Mouse (Mus musculus) left cerebral cortex, postnatal 14 days (tissue): ENCODE results near the gene Pcp2. TPM values are rescaled to one million over a fixed set of nuclear protein-coding genes. Genes with fewer than 3 reads are reported as not detected.

Source experiments
- DNase-seq, 2 experiments: peaks; one replicate each; pipeline ENCODE4 v3.0.0; 2021 to 2022; ENCODE audit warnings: low spot score in 2 of 2, mixed read lengths in 1 of 2
- intact Hi-C: fragments of 180-260 bp; cut with DNase I; formaldehyde crosslinking; loops from one replicate; pipeline ENCODE4 v1.15.1; 2025
- total RNA-seq, 2 experiments: library from RNA; stranded (reverse); gene quantifications; 2 replicates each; pipeline ENCODE4 v1.2.3; 2021

The Pcp2 gene
- total RNA-seq, 2 experiments from 2014 or later: 0.78 to 1.1 TPM

DNA sequence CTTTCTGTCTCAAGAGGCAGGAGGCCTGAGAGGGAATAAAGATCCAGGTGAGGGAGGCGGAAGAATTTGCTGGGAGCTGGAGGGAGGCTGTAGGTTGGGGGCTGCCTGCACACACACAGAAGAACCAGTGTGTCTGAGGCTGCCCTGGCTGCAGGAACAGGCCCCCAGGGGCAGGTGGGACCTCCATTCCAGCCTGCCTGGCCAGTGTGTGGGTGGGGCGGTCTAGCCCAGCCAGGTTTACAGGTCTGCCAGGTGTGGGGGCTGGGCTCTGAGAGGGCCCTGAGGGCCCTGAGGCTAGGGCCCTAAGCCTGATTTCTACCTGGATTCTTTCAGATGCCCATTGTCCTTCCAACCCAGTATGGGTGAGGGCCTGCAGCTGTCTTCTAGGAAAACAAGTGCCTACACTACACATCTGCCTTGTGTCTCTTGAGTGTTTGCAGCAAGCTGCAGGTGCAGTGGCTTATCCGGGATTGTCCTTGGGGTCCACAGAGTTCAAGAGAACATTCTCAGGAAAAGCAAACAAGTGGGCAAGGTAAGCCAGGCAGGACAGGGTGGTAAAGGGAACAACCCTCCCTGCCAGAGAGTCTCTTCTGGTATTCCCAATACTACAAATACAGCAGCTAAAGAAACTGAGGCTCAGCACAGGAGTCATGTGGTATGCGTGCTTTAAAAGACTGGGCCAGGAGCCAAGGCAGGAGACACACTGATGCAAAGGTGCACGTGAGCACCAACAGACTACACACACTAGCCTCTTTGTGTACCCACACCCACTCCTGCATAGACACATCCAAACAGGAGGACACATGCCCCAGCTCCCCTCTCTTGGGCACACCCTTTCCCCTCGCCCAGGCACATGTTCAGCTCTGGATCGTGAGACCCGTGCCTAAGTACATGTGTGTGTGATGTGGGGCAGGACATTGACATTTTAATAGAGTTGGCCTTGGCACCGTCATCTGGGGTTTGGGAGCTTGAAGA, 45.7 kb downstream of the Pcp2 start:
- DNase-seq: no peak
- intact Hi-C loops: no loop called here

DNA sequence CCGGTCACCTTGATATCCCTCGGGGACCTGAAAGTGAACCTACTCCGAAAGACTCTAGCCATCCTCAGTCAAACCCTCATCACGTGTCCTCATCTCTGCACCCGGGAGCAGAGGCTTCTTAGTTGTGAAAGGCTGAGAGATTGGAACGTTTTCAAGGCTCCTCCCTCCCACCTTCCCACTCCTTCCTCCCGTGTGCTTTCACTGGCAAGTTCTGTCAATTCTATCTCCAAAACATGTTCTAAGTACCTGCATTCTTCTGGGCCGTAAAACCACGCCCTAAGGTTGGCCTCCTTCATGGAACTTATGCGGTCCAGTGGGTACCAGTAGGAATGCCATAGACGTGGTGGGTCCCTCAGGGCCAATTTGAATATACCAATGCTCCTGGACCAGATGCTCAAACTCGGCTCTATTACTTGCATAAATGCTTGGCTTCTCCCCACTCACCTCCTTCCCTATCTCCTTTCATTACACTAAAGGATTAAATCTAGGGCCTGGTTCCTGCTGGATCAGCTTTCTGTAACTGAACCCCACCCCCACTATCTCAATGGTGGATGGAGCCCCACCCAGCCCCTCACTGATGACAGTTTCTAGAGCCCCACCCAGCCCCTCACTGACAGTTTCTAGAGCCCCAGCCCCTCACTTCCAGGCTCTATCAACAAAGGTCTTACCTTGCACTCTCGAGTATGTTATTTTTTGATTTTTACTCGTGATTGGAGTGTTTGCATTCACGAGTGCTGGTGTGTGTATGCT, 49.0 kb downstream of the Pcp2 start:
- intact Hi-C loops: no loop called here
- no peak for DNase-seq

DNA sequence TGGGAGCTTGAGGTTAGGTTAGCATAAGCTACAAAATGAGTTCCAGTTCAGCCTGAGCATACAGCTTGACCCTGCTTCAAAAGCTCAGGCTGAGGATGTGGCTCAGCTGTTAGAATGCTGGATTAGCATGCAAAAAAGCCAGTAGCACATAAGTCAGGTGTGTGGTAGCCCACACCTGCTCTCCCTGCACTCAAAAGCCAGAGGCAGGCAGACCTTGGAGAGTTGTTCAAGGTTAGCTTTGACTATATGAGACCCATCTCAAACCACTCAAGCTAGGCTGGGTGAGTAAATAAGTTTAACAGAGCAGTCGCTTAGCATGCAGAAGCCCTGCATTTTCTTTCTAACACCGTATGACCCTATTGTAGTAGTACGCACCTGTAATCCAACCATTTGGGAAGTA, 50.8 kb downstream of the Pcp2 start:
- DNase-seq: no peak
- intact Hi-C loops: no loop called here

Other genes with a start within 250 kb of the Pcp2 start
- gene Arhgef18, start 232.5 kb downstream of the Pcp2 start, total RNA-seq: 10 to 100 TPM; 38.1 to 40.7 TPM
- 1 to 10 TPM in 1 of 2 experiments, under 1 TPM in 1; 0.74 to 1.2 TPM for gene Pex11g, start 157.9 kb downstream of the Pcp2 start, total RNA-seq
- under 1 TPM; 0.21 to 0.53 TPM for gene Tex45, start 154.7 kb downstream of the Pcp2 start, total RNA-seq
- gene Zfp358, start 132.4 kb downstream of the Pcp2 start, total RNA-seq: 10 to 100 TPM; 25.3 to 26.4 TPM
- 10 to 100 TPM; 79.9 to 81.5 TPM for gene Mcoln1, start 125.1 kb downstream of the Pcp2 start, total RNA-seq
- 10 to 100 TPM; 70.2 to 74.8 TPM for gene Pnpla6, start 110.2 kb downstream of the Pcp2 start, total RNA-seq
- gene C330021F23Rik, start 57.6 kb downstream of the Pcp2 start, total RNA-seq: not detected
- gene Camsap3, start 38.3 kb downstream of the Pcp2 start, total RNA-seq: 10 to 100 TPM; 45.8 to 45.9 TPM
- gene Xab2, start 4.2 kb downstream of the Pcp2 start, total RNA-seq: 10 to 100 TPM; 32.7 to 34.4 TPM
- gene Pet100, start 4.0 kb downstream of the Pcp2 start, total RNA-seq: 10 to 100 TPM; 88.1 to 92.9 TPM
- gene Stxbp2, start 5.4 kb upstream of the Pcp2 start, total RNA-seq: 10 to 100 TPM; 39.2 to 50.8 TPM
- under 1 TPM; 0.42 to 0.53 TPM for gene Retn, start 30.2 kb upstream of the Pcp2 start, total RNA-seq
- under 1 TPM in 1 of 2 experiments, not detected in 1; 0.24 TPM for gene Mcemp1, start 40.2 kb upstream of the Pcp2 start, total RNA-seq
- gene Fcor, start 46.8 kb upstream of the Pcp2 start, total RNA-seq: 10 to 100 TPM; 16.3 to 18.6 TPM
- gene Trappc5, start 50.8 kb upstream of the Pcp2 start, total RNA-seq: 10 to 100 TPM; 27.5 to 28.6 TPM
- not detected for gene Fcer2a, start 68.6 kb upstream of the Pcp2 start, total RNA-seq
- gene Clec4g, start 95.1 kb upstream of the Pcp2 start, total RNA-seq: not detected
- gene Cd209a, start 123.4 kb upstream of the Pcp2 start, total RNA-seq: not detected
- gene Cd209e, start 228.8 kb upstream of the Pcp2 start, total RNA-seq: not detected